Mouse (Mus musculus): ENCODE results near the gene Zfp398.
A peak's percentile ranks its signal among the peaks of the same experiment; 100 is the strongest.

Gene Zfp398

GRCm38 (mm10) chr6:47904917-47905695 lies 69.6 kb downstream of the Zfp398 start:
- no peak for DNase-seq

DNA sequence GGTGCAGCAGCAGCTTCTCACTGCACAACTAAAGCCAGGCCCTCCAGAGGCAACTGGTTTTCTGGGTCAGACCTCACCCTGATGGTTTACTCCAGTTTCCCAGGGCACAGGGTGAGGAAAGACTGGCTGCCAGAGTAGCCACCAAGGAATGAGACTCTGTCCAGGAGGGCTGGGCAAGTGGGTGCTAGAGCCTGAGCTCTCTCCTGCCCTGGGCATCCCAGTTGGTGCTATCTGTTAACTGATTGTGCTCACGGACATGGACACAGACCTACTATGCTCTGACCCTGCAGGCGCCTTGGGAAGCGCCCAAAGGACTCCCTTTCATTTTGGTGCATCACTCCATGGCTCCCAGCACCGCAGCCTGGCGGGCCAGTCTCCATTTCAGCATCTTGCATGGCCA lies 70.9 kb downstream of the Zfp398 start:
- no peak for DNase-seq

DNA sequence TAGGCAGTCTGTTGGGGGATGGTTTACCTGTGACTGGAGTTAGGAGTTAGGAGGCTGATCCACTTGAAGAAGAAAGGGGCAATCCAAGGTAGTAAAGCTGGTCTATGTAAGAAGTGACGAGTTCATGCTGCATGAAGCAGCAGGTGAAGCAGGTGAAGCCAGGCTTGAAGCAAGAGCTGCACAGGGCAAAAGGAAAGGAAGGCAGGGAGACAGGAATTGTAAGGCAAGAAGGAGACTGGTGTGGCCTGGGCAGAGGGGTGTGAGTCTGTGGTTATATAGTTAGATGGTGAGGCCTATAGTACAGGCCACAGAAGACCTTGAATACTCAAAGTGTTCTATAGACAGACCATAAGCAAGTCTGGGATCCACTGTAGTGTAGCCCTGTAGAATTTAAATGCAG lies 73.5 kb downstream of the Zfp398 start:
- no peak for DNase-seq

DNA sequence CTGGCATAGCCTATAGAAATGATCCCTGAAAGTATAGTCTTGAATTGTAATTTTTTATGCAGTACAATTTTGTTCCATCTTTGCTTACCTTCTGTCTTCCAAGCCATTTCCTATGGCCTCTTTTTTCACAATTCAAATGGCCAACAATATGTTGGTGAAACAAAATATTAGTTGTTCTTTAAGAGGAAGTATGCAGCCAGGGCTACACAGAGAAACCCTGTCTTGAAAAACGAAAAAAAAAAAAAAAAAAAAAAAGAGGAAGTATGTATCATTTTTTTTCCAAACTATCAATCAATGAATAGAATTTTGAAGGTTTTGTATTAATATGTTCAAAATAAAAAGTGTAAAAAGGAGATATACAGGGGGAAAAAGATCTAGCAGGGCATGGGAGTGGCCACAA lies 76.2 kb downstream of the Zfp398 start:
- DNase-seq: no peak

- no peak for DNase-seq
Observed at GRCm38 (mm10) chr6:47912991-47913390, 77.5 kb downstream of the Zfp398 start.

- no peak for DNase-seq
Observed at GRCm38 (mm10) chr6:47917051-47917450, 81.6 kb downstream of the Zfp398 start.

DNA sequence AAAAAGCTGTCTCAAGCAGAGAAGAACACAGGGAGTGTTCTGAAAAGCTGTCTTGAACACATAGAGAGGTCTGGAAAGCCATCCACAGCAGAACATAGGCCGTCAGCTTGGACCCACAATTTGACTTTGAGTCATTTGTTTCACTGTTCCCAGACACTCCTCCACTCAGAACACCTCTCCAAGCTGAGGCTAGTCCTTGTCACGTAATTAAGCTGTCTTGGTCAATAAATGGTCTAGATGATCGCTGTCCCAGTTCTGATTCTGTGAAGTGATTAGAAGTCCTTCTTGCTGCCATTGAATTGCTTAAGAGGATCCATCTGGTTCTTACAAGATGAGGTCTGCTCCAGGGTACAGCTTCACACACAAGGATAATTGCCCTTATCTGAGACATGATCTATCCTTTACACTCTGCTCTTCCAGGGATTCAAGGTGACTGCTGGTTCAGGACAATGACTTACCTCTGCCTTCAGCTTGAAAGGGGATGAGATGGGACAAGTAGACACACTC lies 83.4 kb downstream of the Zfp398 start:
- DNase-seq: no peak

DNA sequence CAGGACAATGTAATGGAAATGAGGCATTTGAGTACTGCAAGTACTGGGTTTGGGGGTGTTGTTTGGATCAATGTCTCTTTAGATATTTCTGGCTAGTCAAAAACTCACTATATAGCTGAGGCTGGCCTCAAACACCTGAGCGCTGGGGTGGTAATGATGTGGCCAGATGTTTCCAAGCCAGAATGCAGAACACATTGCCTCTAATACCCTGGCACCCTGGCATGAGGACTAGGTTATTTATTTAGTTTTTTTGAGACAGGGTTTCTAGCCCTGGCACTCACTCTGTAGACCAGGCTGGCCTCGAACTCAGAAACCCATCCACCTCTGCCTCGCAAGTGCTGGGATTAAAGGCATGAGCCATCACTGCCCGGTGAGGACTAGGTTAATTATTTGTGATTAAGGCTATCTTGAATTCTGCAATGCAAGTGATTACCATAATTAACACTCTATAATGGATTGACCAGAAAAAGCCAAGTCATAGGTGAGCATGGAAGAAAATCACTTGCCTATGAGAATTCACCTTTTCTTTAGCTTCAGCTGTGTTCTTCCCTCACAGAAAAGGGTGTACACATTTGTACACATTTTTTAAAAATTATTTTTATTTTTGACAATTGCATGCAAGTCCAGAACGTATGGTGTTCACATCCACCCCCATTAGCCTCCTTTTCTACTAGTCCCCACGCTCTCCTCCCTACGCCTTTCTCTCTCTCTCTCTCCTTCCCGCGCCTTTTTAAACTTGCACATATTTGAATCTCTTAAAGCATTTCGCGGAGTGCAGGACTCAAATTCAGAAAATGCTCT lies 84.4 kb downstream of the Zfp398 start:
- no peak for DNase-seq

DNA sequence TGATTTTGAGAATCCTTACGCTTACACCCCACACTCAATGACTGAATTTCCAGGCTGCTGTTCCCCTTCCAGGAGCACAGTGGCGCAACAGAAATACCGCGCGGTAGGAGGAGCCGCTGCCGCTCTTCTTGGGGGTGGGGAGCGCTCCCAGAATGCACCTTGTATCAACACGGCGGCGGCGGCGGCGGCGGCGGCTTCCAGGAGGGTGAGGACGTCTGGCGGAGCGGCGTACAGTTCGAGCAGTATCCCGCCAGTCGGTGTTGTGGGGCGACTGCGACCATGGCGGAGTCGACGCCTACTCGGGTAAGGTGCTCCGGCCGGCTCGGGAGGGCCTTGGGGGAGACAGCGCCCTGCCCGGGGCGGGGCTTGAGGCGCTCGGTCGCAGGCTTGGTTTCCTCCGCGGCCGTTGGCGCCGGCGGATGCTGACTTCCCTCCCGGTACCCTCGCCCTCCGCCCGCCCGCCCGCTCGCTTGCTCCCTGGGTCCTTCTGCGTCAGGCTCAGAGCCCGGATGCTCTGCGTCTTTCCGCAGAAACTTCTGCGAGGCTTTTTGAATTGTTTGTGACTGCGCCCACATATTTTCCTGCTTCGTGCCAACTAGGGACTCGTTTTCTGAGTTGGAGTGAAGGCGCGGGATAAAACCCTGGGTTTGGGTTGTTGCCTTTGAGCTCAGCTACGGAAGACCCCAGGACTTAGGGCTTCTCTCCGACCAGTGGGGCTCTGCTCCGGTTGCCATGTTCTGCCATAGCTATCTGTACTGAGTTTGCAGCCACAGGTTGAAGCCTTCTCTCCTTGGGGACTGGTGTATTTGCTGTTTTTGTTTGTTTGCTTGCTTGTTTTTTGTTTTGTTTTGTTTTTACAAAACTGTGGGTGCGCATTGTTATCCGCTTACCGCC lies 85.2 kb downstream of the Zfp398 start, which contains the start of gene Zfp212:
Gene Zfp212 (plus strand): TSS at position 30 of the 894 bp plus-strand sequence.
- peak; percentile 90 for DNase-seq

All from thymus, postnatal 25 days (tissue).